Mouse (Mus musculus) thymus, postnatal 0 days (tissue): Measurements from ENCODE around the gene Cbx1. TPM values are rescaled to one million over a fixed set of nuclear protein-coding genes. Genes with fewer than 3 reads are reported as not detected.
A peak's percentile ranks its signal among the peaks of the same experiment; 100 is the strongest.

Source experiments
- DNase-seq: peaks from one replicate; pipeline ENCODE4 v3.0.0-alpha.2; 2015; ENCODE audit warnings: low spot score
- polyA plus RNA-seq: library from polyadenylated mRNA; unstranded; fragments of >200 nt; fragmentation: Nextera tagmentation; extraction: Ambion mirVana; gene quantifications from 2 replicates; pipeline ENCODE4 v1.2.1, GENCODE M21; 2015

The Cbx1 gene
- polyA plus RNA-seq, 1 experiment from 2014 or later: 129 TPM

DNA sequence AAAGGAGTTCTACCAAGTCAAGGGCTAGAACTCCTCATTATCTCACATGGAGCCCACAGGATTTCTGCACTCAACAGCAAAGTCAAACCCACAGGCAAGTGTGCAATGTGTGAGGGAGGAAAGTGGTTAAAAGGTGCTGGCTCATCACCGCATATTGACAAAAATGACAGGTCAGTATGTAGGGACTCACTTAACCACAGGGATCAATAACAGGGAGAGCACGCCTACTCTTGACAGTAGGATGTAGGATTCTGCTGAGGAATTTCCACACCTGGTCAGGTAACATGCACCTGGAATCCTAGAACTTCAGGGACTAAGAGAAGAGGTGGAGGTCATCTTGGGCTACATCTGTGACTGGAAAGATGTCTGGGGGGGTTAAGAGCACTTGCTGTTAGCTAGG lies 27.0 kb downstream of the Cbx1 start:
- no peak for DNase-seq

DNA sequence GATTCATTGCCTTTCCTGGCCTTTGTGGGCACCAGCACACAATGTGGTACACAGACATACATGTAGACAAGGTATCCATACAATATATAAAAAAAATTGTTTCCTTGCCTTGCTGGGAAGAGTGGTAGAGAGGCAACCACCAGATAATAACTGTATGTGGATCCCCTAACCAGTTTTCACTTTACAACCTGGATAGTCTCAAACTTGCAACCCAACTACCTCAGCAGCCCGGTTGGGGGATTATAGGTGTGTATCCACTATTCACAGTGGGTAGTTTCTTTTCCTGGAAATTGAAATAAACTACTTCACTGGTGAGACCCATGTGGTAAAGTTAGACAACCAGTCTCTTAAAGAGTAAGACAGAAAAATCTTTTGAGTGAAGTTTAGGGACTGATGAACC lies 27.6 kb downstream of the Cbx1 start:
- no peak for DNase-seq

DNA sequence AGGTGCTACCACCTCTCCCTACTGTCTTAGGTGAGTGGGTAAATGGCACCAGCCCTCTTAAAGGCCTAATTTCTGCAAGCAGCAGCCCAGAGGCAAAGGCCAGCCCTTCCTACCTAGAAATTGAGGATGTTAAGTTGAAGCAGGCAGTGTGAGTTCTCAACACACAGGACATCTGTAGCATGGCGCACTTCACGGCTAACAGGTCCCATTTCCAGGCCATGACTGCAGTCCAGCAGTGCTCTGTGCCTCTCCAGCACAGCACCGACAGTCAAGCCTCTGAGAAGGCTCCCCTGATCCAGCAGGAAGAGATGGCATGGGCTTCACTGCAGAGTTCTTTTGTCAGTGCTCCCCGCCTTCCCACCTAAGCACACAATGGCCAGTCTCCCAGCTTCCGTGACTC lies 28.1 kb downstream of the Cbx1 start:
- DNase-seq: no peak

DNA sequence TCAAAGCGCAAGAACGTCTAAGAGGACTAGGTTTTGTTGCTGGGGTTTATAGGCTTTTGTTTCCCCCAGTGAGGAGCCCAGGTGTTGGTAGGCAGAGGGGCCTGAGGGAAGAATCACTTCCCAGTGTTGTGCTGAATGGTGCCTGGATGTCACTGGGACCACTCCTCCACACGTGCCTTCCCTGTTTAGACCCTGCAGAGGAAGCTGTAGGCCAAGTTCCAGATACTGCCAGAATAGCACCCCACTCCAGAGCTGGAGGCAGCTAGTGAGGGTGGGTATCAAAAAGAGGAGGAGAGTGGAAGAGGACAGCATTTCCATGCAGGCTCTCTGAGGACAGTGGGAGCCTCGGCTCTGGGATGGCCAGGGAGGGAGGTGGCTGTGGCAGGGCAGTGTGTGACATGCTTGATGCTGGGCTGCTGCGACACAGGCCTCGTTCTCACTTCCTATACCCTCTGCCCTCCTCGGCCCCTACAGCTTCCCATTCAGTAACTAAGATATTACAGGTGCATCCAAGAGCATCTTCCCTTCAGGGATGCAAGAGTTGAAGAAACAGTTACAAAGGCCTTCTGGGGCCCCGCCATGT lies 29.3 kb downstream of the Cbx1 start:
- DNase-seq: no peak

DNA sequence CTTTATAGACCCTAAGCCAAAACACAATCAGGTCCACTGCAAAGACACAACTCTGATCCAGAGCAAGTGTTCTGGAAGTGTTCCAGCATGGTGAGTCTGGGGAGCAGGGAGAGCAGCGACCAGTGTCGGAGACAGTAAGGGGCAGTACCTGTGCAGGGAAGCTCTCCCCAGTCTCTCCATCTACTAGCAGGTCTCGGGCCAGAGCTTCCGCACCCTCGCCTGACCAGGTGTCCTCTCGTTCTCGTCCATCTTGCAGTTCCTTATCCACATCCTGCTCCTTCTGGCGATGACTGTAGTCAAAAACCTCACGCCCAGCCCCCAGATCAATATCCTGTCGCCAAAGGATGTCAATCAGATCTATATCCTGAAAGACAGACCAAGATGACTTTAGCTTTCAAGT lies 33.0 kb downstream of the Cbx1 start:
- no peak for DNase-seq

DNA sequence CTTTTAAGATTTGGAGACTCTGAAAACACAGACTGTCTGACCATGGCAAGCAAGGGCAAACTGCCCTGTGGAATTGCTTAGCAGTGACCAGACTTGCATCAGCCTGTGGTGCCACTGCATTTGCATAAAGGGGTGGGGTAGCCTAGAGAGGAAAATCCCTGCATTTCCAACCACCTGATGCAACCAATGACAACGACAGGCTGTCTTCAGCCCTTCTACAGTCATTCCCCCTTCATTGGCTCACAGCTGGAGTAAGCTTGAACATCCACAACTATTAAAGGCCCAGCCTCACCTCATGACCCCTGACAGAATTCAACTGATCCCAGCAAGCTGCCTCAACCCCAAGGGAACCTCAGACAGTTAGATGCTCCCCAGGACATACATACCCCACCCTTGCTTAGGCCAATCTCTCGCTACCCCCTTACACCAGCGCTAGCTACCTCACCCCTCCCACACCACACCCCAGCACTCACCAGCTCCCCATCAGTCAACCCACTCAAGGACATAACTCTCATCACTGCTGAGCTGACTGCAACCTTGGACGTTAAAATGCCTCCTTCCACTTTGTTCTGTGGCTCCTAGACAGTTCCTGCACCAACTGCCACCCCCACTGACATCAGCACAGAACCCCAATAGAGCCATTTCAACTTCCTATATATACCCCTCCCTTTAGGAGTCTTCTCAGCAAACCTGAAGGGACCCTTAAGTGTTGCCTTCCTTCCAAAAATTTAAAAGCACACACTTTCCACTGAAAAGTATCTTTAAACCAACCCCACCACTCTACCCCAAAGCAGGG lies 33.9 kb downstream of the Cbx1 start:
- DNase-seq: no peak

DNA sequence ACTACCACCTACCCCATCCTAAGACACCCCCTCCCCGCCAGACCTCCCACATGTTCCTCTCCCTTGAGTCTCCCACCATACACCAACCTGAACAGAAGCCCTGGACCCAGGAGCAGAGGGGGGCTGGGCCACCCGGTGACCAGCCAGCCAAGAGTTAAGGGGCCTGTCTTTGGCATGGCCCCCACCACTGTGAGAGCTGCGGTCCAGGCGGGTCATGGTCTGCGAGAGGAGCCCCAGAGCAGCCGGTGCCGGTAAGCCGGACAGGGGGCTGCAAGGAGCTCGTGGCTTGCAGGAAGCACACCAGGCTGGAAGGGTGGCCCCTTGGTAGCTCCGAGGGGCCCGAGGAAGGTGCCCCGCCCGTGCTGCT lies 34.5 kb downstream of the Cbx1 start:
- DNase-seq: no peak

DNA sequence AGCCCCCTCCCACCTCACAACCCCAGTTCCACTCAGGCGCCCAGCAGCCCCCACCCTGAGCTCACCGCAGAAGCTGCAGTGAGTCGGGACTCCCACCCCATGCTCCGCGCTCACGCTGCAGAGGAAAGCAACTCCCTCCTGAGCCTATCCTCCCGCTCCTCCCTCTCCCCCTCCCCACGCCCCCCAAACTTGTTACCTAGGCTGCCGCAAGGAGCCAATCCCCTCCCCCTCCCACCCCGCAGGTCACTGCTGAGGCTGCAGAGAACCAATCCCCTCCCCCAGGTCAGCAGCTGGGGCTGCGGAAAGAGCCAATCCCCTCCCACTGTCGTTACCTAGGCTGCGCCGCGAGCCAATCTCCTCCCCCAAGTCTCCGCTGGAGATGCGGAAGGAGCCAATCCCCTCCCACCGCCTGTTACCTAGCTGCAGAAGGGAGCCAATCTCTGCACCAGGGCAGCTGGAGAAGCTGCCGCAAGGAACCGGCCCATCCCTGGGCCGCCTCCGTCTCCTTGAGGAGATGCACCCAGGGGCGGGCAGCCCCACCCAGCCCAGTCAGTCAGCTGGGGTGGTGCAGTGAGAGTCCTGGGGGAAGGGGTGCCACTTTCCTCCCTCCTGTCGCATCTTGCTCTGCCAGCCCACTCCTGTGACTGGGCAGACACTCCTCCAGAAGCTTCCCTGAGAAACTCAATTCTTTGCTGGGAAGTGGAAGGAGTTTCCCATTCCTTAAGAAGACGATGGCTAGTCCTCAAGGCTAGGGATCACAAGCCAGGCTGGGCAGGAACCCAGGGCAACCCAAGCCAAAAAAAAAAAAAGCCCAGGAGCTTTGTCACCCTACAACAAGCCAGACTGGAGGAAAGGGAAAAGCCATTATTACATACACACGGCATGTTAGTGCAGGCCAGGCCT lies 35.2 kb downstream of the Cbx1 start:
- peak; percentile 95 for DNase-seq

DNA sequence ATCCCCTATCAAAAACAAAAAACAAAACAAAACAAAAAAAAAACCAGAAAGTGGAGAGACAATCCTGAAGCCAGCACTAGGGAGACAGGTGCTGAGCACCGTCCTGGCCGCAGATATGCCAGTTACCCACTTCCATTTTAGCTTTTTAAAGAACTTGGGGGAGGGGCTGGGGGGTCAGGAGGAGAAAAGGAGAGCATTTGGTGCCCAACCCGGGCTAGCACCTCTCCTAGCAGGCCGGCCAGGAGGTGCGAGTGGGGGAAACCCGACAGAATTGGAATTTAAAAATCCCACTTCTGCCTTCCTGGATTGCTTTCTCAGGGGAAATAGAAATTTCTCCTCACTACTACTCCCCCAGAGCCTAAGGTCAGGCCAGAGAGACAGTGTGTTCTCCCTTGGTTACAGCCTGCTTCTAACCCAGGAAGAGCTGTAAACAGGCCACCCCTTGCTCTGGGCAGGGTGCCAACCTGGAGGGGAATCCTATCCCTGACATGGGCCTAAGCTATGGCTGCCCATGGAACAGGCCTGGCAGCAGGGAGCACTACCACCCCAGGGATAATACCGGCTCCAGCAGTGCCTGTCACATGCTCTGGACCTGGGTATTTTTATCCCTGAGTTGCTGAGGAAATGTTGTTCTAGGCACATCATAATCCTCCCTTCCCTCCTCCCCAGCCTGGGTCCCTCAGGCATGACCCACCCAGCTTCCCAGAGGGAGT lies 36.0 kb downstream of the Cbx1 start:
- DNase-seq: no peak

DNA sequence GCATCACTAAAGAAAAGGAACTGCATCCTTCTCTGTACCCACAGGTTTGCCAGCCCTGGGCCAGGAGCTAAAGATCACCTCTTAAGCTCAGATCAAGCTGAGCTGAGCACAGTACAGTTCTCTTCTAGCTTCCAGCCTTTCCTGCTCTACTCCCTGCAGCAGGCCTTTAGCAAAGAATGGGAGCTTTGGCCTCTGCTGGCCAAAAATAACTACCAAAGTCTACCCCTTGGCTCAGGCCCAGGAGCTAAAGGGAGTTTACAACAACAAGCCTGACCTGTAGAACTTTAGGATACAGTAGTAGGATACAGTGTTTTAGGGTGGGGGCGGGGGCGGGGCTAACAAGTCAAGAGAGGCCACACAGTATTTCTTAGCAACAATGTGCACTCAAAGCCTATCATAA lies 37.6 kb downstream of the Cbx1 start:
- no peak for DNase-seq

DNA sequence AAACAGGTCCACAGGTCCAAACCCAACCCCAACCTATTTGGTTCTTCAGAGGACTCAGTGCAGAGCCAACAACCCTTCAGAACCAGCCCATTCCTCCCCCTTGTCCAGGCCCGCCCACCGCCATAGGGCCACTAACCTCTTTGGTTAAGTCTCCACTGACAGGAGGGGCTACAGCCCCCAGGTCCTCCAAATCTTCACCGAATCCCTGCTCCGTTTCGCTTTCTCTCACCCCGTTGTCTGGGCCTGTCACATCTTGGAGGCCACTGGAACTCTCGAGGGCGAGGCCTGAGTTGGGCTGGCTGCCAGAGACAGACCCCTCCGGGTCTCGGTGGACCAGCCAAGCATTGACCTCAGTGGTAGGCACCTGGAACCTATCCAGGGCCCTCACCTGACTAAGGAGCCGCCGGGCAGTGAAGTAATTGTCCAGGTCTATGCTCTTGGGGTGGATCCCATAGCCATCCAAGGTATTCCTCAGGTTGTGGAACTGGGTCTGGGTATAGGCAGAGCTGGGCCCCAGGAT lies 38.2 kb downstream of the Cbx1 start:
- DNase-seq: no peak

DNA sequence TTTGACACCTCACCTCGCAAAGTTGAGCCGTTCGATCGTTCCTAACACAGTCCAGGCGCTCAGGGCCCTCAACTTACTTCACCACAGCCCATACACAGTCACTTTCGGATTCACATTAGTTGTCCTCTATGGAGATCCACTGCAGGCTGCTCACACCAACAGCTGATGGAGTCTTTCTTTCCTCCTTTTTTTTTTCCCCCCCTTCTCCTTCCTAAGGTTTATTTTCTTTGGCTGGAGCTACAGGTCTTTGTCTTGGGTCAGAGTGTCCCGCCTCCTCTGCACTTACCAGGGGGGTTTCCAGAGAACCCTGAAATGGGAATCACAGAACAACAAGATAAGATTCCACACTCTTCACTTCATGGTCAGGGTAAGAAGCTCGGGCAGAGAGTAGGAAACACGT lies 39.0 kb downstream of the Cbx1 start:
- DNase-seq: no peak

DNA sequence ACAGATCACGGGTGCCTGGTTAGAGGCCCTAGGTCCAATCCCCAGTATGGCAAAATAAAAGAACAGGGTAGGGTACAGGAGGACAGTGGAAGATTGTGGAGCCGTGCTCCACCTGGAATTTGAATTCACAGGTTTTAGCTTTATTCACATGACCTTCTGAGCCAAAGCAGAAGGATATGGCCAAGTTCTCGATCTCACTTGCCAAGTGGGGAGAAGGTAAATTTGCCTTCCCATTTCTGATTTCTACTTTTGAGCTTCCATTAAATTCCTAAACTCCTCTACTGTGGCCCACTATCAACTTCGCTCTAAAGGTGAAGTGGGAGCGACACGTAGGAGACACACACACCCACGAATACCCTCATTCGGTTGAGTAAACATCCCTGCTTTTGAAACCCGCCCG lies 40.0 kb downstream of the Cbx1 start:
- no peak for DNase-seq

DNA sequence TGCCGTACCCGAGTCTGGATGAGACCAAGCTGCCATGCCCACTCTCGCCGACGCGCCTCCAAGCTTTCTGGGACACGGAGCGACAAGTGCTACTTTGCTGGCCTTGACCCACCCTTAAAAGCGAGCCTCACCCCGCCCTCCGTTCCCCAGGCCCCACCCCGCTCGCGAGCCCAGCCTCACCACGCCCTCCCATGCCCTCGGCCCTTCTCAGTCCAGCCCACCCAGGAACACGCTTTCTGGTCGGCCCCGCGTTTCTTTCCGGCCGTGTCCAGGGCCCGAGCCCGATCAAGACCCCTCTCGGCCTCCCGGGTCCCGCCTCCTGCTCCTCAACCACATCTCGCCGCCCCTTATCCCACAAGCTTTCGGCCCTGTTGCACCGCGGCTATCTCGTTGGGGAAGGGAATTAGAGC lies 40.5 kb downstream of the Cbx1 start:
- DNase-seq: no peak

DNA sequence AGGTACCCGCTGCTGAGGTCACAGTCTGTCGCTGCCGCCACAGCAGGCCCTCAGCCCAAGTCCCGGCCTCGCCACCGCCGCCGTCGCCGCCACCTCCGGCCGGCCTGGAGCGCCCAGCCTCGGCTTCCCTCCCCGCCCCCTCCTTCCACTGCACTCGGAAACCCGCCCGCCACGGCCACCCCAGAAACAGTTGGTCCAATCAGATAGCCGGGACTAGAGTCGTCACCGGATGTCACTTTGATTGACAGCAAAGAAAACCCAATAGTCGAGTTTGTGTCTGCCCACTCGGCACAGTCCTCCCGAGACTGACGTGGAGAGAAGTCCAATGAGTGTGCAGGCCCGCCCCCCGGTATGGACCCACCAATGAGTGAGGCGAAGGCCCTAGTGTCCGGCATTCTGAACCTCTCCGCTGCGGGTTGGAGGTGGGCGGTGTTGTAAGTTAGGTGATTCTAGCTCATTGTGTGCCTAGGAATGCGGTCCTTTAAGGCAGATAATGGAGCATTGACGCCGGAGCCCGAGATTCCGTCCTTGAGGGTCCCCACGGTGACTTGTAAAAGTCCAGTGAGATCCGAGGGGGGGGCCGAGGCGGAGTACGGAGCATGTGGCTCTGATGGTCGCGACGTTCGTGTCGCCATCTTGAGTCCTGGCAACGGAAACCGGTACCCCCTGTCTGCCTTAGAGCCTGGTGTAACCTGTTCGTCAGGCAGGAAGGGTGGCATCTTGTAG lies 41.0 kb downstream of the Cbx1 start, which contains the start of gene Nfe2l1:
Nfe2l1 (minus strand) TSS at position 156 of the 726 bp plus-strand sequence.
- peak; percentile 99 for DNase-seq

DNA sequence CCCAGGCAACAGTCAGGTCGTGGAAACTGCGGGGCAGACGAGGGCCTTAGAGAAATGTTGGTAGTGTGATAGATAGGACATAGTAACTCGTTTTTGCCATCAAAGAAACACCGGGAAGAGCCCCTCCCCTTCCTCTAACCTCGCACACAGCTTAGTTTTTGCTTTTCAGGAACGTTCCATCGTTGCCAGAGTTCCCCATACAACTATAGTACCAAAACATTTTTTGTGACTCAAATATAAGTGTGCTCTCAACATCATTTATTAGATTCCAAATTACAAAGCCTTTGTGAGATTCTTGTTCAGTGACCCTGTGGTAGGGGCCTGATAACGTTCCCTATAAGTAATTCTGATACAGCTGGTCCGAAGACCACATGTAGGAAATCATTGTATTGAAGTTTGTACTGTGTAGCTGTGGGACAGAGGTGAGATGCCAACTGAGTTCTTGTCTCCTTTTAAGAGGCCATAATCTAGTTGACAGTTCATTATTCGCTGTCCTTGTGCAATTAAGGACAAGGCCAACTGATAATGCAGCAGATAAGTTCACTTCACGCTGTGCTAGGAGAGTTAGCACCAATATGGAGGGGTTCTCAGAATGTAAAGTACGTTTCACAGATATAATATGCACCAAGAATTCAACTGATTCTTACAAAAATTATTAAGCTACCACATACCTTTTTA lies 41.8 kb downstream of the Cbx1 start:
- no peak for DNase-seq

DNA sequence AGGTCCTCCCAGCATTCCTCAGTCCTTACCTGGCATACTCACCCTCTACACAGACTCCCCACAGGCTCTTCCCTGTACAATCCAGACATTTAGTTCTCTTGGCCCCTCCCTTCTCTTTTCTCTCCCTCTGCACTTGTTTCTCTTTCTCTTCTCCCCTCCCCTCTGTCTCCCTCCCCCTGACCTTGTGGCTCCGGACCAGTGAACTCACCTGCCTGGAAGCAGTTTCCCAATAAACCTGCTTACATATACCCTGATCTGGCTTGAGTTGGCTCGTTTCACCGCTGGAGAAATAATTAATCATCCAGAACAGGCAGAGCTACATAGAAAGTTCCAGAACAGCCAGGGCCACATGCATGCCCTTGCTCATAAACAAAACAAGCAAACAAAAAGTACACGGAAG lies 42.6 kb downstream of the Cbx1 start:
- DNase-seq: no peak

DNA sequence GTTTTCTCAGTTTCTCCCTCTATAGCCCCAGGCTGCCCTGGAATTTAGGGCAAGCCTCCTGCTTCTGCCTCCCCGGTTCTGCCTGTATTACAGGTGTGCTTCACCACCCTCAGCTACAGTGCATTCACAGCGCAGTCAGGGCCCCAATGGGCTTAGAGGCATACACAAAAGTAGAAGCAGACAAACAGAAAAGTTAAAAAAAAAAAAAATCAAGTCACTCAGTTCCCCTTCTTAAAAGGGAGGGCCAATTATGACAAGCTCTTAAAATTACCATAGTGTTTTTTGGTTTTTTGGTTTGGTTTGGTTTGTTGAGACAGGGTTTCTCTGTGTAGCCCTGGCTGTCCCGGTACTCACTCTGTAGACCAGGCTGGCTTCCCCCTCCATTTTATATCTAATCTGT lies 43.6 kb downstream of the Cbx1 start:
- no peak for DNase-seq

DNA sequence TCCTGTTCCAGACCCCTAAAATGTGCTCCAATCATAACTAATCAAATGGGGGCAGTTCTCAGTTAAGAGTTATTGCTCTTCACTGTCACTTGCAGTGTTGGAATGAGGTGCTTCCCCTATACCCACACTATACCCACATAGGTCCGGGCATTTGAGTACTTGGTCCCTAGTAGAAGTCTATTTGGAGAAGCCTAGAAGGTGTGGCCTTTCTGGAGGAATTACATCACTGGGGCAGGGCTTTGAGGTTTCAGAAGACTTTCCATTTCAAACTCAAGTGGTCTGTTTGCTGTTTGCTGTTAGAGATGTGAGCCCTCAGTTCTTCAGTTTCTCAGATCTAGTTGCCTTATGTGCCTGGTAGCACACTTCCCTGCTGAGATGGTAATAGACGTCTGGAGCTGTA lies 44.0 kb downstream of the Cbx1 start:
- no peak for DNase-seq

DNA sequence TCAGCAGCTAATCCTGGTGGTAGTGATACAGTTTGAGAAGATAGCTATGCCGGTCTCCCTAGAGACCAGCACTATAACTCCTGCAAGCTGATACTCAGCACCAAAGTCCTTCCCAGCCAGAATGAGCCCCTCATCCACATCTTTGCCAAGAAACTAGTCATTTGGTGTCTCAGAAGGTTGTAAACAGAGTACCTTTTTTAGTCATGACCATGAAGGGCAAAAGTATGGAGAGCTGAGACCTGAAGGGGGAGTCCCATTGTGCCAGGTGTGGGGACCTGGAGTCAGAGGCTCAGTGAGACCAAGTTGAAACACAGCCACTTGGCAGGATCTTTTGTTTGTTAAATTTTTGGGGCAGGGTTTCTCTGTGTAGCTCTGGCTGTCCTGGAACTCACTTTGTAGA lies 45.2 kb downstream of the Cbx1 start:
- no peak for DNase-seq
